Mouse (Mus musculus): ENCODE measurements at regions not wholly inside any gene's neighbourhood (a gene's known extent, or its start where the extent isn't known, plus 50 kb on each side); places are given as distances from the start of the nearest gene placed in this dataset.

DNA sequence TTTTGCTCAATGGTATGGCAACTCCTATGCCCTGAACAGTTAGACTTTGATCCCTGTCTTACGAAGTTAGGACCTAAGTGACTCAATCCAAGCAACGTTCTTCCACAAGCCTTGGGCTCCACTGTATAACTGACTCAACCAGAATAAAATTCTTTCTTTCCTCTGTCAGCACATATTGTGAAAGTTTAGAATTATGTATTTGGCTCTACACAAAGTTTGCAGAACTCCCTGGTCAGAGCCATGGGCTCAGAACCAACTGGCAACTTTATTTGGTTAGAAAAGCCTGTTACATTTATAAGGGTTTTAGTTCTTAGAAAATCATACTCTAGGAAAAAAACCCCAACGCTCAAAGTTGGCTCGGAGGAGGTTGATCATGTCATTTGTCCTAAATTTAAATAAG lies 147.9 kb upstream of the Trpm3 start:
- Histone ChIP-seq H3K27me3 (replicated peaks; ENCODE audit: control insufficient read depth, insufficient read depth, low read length) (no peaks in the 10 kb centered on the region), H3K4me1 (replicated peaks; ENCODE audit: control insufficient read depth, insufficient read depth, low read length) (no peaks in the 10 kb centered on the region), H3K36me3 (ENCODE audit: control insufficient read depth, insufficient read depth) (no peaks in the 10 kb centered on the region), H3K4me2 (replicated peaks; ENCODE audit: low read depth) (no peak overlapping the region), H3K27ac (ENCODE audit: low read depth, low read length) (no peak overlapping the region), H3K9ac (ENCODE audit: low read depth, low read length) (no peak overlapping the region), H3K9me3 (ENCODE audit: control insufficient read depth) (no peaks in the 10 kb centered on the region), H3K4me3 (ENCODE audit: low read depth, low read length) (no peak overlapping the region)
- 72% methylated on average over 4 of the region's 4 CpGs for WGBS
- TF ChIP-seq CTCF (IDR thresholded peaks at IDR 0.05; ENCODE audit: low read depth): no peak
- ATAC-seq: no peak

DNA sequence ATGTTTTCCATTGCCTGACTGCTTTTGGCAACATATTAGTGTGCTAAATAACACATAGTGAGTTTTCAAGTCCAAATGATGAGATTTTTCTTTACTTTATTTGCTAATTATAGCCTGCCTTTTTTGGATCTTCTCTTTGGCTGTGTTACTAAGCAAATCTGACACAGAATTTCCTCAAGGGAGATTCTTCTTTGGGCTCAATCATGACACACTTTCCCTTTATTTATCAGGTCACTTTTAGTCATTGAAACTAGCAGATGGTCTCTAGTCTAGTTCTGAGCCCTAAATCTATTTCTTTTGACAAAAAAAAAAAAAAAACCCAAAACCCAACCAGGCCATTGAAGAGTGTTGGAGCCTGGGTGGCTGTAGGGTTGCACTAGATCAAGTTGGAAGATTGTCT lies 147.4 kb upstream of the Trpm3 start:
- ATAC-seq: no peak
- H3K27ac ChIP-seq (ENCODE audit: low read depth, low read length): no peak overlapping the region
- no peaks in the 10 kb centered on the region for H3K9me3 ChIP-seq (ENCODE audit: control insufficient read depth)
- no peaks in the 10 kb centered on the region for H3K4me1 ChIP-seq (replicated peaks; ENCODE audit: control insufficient read depth, insufficient read depth, low read length)
- no peaks in the 10 kb centered on the region for H3K36me3 ChIP-seq (ENCODE audit: control insufficient read depth, insufficient read depth)
- no peak overlapping the region for H3K4me2 ChIP-seq (replicated peaks; ENCODE audit: low read depth)
- no peak overlapping the region for H3K4me3 ChIP-seq (ENCODE audit: low read depth, low read length)
- no peaks in the 10 kb centered on the region for H3K27me3 ChIP-seq (replicated peaks; ENCODE audit: control insufficient read depth, insufficient read depth, low read length)
- H3K9ac ChIP-seq (ENCODE audit: low read depth, low read length): no peak overlapping the region
- no peak for TF ChIP-seq CTCF (IDR thresholded peaks at IDR 0.05; ENCODE audit: low read depth)

DNA sequence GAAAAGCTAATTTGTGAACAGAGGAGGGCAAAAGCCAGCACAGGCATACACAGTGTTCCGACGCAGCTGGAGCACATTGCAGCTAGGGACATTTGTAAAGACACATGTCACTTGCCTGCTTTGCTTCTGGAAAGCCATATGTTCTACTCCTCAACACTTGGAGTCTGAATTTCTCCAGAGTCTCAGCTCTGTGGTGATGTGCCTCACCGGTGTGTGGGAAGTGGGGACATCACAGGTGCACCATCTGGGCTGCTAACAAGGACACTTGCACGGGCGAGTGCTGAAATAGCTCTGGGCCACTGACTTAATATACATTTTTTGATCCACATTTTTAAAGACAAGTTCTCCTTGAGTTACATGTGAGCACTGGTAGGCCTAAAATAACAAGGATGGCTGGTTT lies 139.2 kb upstream of the Trpm3 start:
- no peak overlapping the region for H3K4me2 ChIP-seq (replicated peaks; ENCODE audit: low read depth)
- H3K9me3 ChIP-seq (ENCODE audit: control insufficient read depth): no peaks in the 10 kb centered on the region
- ATAC-seq: no peak
- H3K27ac ChIP-seq (ENCODE audit: low read depth, low read length): no peak overlapping the region
- WGBS: 84% methylated on average over 5 of the region's 5 CpGs
- no peak for TF ChIP-seq CTCF (IDR thresholded peaks at IDR 0.05; ENCODE audit: low read depth)
- no peaks in the 10 kb centered on the region for H3K4me1 ChIP-seq (replicated peaks; ENCODE audit: control insufficient read depth, insufficient read depth, low read length)
- no peak overlapping the region for H3K4me3 ChIP-seq (ENCODE audit: low read depth, low read length)
- no peak overlapping the region for H3K9ac ChIP-seq (ENCODE audit: low read depth, low read length)
- H3K36me3 ChIP-seq (ENCODE audit: control insufficient read depth, insufficient read depth): no peaks in the 10 kb centered on the region
- H3K27me3 ChIP-seq (replicated peaks; ENCODE audit: control insufficient read depth, insufficient read depth, low read length): no peaks in the 10 kb centered on the region

DNA sequence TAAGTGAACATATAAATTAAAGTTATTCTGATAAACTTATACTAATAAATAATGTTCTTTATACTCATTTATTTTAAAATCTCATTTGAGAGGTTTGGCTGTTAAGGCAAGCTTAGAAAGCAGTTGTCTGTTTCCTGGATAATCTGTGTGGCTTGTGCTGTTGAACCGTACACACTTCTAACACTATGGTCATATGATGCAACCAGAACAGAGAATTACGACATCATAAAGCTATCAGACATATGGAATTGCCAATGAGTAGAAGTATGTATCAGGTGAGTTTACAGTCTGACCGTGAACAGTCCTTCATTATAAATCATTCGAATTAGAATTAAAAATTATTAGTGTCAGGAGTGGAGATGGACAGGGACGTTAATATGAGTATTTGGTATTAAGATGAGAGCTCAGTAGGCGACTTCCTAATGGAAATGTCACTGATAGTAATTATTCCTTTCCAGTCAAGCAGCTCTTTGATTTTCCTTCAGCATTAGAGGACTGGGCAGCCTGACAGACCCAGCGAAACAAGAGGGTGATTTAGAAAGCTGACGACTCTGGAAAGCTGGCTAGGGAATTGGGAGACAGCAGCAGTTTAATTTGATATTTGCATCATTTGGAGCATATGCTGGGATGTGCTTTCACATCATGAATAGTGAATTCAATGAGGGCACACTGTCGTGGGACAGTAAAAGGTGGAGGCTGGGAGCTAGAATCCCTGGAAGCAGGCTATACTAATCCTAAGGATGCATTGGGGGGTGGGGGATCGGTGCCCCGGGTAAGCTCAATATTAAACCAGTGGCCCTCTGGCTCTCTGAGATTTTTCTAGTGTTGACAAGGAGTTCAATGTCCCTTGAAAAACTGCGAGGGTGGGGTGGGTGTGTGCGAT lies 130.6 kb upstream of the Trpm3 start:
- no peak overlapping the region for H3K27ac ChIP-seq (ENCODE audit: low read depth, low read length)
- no peaks in the 10 kb centered on the region for H3K9me3 ChIP-seq (ENCODE audit: control insufficient read depth)
- H3K27me3 ChIP-seq (replicated peaks; ENCODE audit: control insufficient read depth, insufficient read depth, low read length): no peaks in the 10 kb centered on the region
- H3K4me3 ChIP-seq (ENCODE audit: low read depth, low read length): no peak overlapping the region
- H3K9ac ChIP-seq (ENCODE audit: low read depth, low read length): no peak overlapping the region
- no peak overlapping the region for H3K4me2 ChIP-seq (replicated peaks; ENCODE audit: low read depth)
- no peaks in the 10 kb centered on the region for H3K4me1 ChIP-seq (replicated peaks; ENCODE audit: control insufficient read depth, insufficient read depth, low read length)
- TF ChIP-seq CTCF (IDR thresholded peaks at IDR 0.05; ENCODE audit: low read depth): no peak
- no peak for ATAC-seq
- H3K36me3 ChIP-seq (ENCODE audit: control insufficient read depth, insufficient read depth): no peaks in the 10 kb centered on the region
- 82% methylated on average over 13 of the region's 13 CpGs for WGBS

DNA sequence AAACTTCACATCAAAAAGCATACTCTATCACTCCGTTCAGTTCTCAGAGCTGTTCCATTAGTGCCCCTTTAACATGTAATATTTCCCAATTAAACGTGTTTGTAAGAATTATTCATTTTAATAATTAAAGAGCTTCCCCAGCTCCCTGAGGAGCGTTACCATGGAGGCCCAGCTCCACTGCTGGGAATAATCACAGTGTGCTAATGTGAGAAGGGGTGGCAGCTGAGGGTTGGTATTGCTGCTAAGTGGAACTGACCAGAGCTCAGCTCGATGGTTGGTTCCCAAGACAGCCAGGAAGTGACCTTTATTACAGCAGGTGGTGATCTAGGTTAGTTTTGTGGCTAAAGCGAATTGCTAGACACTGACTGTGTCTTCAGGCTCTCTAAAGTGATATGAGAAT lies 128.6 kb upstream of the Trpm3 start:
- H3K4me1 ChIP-seq (replicated peaks; ENCODE audit: control insufficient read depth, insufficient read depth, low read length): no peaks in the 10 kb centered on the region
- no peak overlapping the region for H3K9ac ChIP-seq (ENCODE audit: low read depth, low read length)
- H3K9me3 ChIP-seq (ENCODE audit: control insufficient read depth): no peaks in the 10 kb centered on the region
- 79% methylated on average over 5 of the region's 5 CpGs for WGBS
- no peak for ATAC-seq
- no peak overlapping the region for H3K4me3 ChIP-seq (ENCODE audit: low read depth, low read length)
- no peak for TF ChIP-seq CTCF (IDR thresholded peaks at IDR 0.05; ENCODE audit: low read depth)
- no peaks in the 10 kb centered on the region for H3K27me3 ChIP-seq (replicated peaks; ENCODE audit: control insufficient read depth, insufficient read depth, low read length)
- H3K4me2 ChIP-seq (replicated peaks; ENCODE audit: low read depth): no peak overlapping the region
- no peak overlapping the region for H3K27ac ChIP-seq (ENCODE audit: low read depth, low read length)
- no peaks in the 10 kb centered on the region for H3K36me3 ChIP-seq (ENCODE audit: control insufficient read depth, insufficient read depth)

DNA sequence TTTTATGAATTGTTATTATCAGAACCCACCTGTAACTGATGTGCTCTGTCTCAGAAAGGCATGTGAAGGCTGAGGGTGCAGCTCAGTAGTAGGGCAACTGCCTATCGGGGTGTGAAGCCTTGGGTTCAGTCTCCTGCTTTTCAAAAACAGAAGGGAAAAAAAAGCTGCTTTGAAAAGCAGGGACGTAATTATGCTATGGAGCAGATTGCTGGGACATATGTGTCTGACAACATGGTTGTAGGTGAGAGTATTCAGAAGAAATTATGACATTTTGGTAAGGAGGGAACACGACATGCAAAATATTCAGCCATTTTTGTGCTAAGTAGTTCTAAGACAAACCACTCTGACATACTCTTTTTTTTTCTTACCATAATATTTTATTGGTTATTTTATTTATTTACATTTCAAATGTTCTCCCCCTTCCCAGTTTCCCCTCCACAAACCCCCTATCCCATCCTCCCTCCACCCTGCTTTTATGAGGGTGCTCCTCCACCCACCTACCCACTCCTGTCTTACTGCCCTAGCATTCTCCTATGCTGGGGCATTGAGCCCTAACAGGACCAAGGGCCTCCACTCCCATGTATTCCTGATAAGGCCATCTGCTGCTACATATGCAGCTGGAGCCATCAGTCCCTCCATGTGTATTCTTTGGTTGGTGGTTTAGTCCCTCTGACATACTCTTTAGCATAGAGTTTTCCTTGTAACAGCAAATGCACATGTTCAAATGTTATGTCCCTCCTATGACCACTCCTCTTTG lies 122.8 kb upstream of the Trpm3 start:
- WGBS: 95% methylated on average over 3 of the region's 3 CpGs
- no peak overlapping the region for H3K27ac ChIP-seq (ENCODE audit: low read depth, low read length)
- no peaks in the 10 kb centered on the region for H3K27me3 ChIP-seq (replicated peaks; ENCODE audit: control insufficient read depth, insufficient read depth, low read length)
- H3K4me2 ChIP-seq (replicated peaks; ENCODE audit: low read depth): no peak overlapping the region
- no peaks in the 10 kb centered on the region for H3K9me3 ChIP-seq (ENCODE audit: control insufficient read depth)
- H3K9ac ChIP-seq (ENCODE audit: low read depth, low read length): no peak overlapping the region
- no peaks in the 10 kb centered on the region for H3K4me1 ChIP-seq (replicated peaks; ENCODE audit: control insufficient read depth, insufficient read depth, low read length)
- no peak overlapping the region for H3K4me3 ChIP-seq (ENCODE audit: low read depth, low read length)
- ATAC-seq: no peak
- H3K36me3 ChIP-seq (ENCODE audit: control insufficient read depth, insufficient read depth): no peaks in the 10 kb centered on the region
- no peak for TF ChIP-seq CTCF (IDR thresholded peaks at IDR 0.05; ENCODE audit: low read depth)
